Mouse (Mus musculus): ENCODE data around the gene Ngdn.
"Not testable (repeated sequence)": the region's sequence is repeated elsewhere in the genome, so short reads cannot be mapped to it uniquely, and the experiment has no call there.

Ngdn gene

GRCm38 (mm10) chr14:55014991-55015766, at the start of gene Ngdn:
Gene Ngdn (plus strand): TSS chr14:55015454.
- peak; percentile 99 to 100 for DNase-seq (ENCODE audit: low spot score in 2 of 2)

DNA sequence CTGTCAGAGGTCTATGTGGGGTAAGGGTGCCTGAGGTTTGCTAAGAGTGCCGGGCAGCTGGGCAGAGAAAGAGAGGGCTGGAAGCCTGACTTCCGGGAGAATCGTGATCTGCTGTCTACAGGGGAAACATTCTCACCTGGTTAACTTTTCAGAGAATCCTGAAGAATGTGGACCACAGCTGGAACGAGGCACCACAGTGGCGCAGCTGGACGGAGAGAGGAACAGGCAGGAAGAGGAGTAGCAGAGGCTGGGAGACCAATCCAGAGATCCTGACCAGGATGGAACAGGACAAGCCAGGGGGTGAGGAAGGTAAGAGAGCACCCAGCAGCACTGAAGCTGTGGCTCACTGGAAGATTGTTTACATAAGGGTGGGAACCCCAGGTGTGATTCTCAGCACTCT, 49.6 kb upstream of the Ngdn start:
- DNase-seq (ENCODE audit: low spot score in 2 of 2), result no peak

DNA sequence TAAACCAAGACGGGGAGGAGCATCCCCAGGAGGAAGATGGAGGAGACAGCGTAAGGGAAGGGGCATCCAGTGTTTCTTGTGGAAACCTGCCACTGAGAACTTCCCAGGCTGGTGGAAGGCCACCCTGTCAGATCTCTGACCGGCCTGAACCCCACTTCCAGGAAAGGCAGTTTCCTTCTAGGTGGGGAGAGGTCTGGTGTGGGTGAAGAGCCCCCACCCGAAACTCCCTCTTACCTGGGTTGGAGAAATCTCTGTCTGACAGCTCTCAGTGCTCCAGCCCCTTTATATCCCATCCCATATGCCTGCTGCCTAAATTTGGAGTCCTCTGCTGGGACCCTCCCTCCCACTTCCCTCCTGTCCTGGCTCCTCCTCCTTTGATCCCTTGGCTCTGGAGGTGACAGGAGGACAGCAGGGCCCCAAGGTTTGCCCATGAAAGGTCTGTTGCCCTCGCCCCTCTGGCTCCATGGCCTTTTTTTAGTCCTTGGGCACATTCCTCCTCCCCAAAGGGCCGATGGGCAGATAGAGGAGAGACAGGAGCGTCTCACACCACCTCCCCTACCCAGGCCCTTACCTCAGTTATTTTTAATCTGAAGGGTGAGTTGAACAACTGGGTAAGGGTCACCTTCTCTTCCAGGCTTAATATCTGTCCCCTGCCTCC, 48.8 kb upstream of the Ngdn start, which contains the start of gene Myh6:
Gene Myh6, minus strand, starts transcription at position 608 of the 658 bp plus-strand sequence.
- DNase-seq (ENCODE audit: low spot score in 2 of 2), result peak; percentile 78 to 83

DNA sequence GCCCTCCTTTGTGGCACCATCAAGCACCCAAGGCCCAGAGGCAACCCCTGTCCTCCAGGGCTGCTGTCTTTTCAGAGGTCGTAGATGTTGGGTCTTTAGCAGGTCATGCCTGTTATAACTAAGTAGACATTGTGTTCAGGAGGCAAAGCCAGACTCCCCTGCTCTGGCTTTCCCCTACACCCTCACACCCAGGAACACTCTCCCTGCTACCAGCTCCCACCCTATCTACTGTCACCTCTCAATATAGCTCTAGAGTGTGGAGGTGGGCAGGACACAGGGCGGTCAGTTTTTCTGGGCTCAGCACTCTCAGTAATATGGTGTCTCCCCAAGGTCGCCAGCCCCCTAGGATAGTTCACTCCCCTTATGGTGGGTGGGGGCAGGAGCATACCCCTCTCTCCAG, 47.4 kb upstream of the Ngdn start:
- DNase-seq (ENCODE audit: low spot score in 2 of 2), result peak; percentile 66 to 68

GRCm38 (mm10) chr14:54968344-54968743, 46.9 kb upstream of the Ngdn start:
- DNase-seq (ENCODE audit: low spot score in 2 of 2), result peak; percentile 84 to 89

DNA sequence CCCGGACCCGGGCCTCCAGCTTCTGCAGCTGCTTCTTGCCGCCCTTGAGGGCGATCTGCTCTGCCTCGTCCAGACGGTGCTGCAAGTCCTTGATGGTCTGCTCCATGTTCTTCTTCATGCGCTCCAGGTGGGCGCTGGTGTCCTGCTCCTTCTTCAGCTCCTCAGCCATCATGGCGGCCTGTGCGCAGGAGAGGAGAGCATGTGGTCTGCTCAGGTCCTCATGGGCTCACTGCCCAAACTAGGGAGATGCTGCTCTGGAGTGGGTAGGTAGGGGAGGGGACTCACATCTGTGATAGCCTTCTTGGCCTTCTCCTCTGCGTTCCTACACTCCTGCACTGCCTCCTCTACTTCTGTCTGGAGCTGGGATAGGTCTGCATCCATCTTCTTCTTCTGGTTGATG, 42.5 kb upstream of the Ngdn start:
- not testable (repeated sequence) for DNase-seq (ENCODE audit: low spot score in 2 of 2)

DNA sequence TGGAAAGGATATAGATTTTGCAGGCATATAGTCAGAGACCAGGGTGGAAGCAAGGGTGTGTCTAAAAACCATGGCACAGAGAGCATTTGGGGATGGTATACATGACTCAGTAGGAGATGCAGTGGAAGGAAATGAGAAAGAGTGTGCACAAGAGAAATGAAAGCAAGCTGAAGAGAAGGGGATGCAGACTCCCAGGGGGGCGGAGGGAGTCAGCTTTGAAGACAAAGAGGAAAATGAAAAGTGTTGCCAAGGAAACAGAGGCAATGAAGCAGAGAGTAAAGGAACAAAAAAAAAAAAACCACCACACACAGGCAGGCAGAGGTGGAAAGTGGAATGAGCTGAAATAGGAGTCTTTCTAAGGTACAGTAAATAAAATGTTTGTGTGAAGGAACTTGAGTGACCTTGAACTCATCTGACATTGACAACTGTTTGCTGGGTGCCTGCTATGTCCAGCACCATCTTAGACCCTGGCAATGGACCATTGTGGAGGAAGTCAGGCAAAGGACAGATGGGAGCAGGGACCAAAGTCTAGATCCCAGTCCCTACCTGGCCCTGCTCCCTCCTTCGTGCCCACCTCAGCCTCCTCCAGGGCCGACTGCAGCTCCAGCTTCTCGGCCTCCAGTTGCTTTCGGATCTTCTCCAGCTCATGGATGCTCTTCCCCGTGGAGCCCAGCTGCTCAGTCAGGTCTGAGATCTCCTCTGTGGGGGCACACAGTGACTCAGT, 41.0 kb upstream of the Ngdn start:
- no peak for DNase-seq (ENCODE audit: low spot score in 2 of 2)

GRCm38 (mm10) chr14:54976633-54977032, 38.6 kb upstream of the Ngdn start, which contains the start of gene Gm17428:
Gene Gm17428 (plus strand): TSS chr14:54976933.
- DNase-seq (ENCODE audit: low spot score in 2 of 2), result no peak

DNA sequence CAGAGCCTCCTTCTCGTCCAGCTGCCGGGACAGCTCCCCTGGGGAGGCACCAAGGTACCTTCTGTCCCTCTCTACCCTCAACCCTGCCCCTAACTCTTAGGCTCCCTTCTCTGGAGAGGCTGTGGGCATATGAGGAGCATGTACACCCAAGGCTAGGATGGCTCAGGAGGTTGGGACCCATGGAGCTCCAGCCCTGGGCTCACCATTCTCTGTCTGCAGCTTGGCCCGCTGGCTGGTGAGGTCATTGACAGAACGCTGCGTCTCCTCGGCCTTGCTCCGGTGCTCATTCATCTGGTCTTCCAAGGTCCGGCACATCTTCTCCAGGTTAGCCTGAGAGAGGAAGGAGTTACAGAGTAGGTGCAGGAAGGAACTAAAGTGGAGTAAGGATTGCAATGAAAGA, 36.6 kb upstream of the Ngdn start:
- DNase-seq (ENCODE audit: low spot score in 2 of 2), result no peak

GRCm38 (mm10) chr14:54981934-54982333, 33.3 kb upstream of the Ngdn start:
- DNase-seq (ENCODE audit: low spot score in 2 of 2), result no peak

DNA sequence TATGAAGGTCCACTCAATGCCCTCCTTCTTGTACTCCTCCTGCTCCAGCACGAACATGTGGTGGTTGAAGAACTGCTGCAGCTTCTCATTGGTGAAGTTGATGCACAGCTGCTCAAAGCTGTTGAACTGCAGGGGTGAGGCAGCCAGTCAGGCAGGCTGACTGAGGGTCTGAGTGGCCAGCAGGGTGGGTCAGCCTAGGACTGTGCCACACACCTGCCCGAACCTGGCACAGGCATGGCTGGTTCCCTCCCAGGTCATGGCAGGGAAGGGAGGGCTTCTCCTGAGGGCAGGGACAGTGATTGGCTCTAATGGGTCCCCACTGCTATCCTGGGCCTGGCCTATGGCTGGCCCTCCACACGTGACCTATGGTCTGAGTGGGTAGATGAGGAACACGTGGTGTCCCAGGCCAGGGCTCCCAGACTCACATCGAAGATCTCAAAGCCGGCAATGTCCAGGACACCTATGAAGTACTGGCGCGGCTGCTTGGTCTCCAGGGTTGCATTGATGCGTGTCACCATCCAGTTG, 26.8 kb upstream of the Ngdn start:
- not testable (repeated sequence) for DNase-seq (ENCODE audit: low spot score in 2 of 2)

- DNase-seq (ENCODE audit: low spot score in 2 of 2), result no peak
Measured at GRCm38 (mm10) chr14:54988882-54989281, 26.4 kb upstream of the Ngdn start.

DNA sequence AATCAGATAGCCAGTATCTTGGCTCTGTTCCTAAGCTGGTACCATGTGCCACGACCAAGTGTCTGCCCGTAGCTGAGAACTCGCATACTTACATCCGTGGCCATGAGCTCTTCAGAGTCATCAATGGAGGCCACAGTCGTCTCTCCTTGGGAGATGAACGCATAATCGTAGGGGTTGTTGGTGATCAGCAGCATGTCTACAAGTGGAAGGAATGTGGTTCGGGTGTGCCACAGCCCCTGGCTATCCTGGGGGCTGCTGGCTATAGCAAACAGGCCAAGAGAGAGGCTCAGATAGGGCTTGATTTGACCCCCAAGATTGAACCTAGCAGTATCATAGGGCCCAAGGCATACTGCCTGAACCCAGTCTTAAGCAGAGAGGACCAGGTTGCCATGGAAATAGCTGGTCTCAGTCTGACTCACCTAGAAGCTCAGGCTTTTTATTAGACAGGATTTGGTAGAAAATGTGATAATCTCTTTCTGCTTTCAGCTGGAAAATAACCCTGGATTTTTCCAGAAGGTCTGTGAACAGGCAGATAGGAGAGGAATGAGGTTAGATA, 25.3 kb upstream of the Ngdn start:
- no peak for DNase-seq (ENCODE audit: low spot score in 2 of 2)

- DNase-seq (ENCODE audit: low spot score in 2 of 2), result no peak
Measured at GRCm38 (mm10) chr14:54992196-54992595, 23.1 kb upstream of the Ngdn start.

DNA sequence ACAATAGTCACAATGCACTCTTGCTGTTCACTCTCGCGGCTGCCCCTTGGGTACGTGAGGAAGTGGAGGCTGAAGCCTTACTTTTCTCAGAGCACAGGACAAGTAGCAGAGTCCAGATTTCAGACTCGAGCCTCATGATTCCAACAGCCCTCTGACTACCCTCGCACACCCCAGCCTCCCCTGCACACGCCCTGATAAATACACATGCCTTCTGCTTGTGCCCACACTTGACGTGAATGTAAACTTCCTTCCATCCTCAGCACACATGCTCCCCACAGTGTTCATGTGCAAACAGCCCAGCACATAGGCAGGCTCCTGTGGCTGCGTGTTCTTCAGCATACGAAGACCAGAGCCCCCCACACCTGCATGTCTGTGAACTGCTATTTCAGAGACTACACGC, 21.6 kb upstream of the Ngdn start:
- no peak for DNase-seq (ENCODE audit: low spot score in 2 of 2)

GRCm38 (mm10) chr14:54994136-54994868, 21.0 kb upstream of the Ngdn start, which contains the start of gene Myh7:
Gene Myh7 (minus strand): TSS chr14:54994626.
- no peak for DNase-seq (ENCODE audit: low spot score in 2 of 2)

DNA sequence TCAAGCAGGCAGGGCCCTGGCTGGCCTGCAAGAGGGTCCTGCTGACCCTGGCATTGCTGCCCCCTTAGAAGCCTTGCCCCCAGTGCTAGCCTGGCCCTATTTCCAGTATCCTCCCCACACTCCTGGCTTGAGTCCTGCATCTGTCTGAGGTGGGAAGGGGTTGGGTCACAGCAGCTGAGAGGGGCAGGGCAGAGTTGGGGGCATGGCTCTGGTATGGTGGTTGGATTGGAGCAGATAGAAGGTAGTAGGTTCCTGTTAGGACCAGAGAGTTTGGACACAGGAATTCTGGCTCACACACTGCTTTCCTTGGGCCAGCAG, 20.4 kb upstream of the Ngdn start:
- no peak for DNase-seq (ENCODE audit: low spot score in 2 of 2)

DNA sequence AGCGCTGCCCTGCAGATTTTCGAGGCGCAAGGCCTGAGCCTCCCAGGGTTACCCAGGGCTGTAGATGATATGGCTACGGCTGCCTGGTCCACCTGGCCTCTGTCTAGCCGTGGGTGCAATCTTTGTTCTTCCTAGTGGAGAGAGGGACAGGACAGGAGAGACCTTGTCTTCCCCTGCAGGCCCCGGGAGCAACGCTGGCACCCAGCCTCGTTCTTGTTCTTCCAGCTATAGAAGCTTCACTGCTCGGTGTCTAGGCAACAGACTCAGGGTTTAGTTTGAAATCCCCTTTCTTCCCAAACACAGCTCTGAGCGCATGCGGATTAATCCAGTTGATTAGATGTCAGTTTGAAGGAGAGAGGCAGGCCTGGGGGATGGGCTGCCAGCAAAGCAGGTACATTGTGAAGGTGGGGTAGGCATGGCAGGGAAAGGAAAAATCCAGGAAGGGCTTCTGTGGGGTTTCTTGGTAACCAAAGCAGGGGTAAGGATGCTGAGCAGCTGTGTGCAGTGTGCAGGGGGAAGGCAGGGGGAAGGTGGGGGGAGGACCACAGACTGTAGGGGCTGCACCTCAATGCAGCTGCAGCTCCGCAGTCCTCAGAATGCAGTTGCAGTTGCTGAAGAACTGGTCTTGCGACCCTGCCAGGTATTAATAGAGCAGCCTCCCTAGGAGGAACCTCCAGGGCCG, 19.7 kb upstream of the Ngdn start:
- no peak for DNase-seq (ENCODE audit: low spot score in 2 of 2)

DNA sequence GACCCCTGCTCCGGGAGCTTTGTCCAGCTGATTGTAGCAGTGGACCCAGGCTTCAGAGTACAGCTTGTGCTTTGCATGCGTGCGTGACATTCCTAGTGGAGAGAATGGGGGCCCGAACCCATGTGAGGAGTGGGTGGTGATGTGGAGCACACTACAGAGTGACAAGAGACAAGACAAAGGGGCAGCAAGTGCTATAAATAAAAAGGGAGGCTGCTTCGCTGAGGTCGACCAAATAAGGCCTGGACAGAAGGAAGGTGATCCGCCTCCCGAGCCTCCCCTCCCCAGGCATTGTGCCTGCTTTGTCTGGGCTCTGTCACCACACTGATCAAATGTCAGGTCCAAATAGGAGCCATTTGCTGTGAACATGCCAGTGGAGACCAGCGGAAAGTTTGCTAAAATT, 18.5 kb upstream of the Ngdn start:
- DNase-seq (ENCODE audit: low spot score in 2 of 2), result no peak

DNA sequence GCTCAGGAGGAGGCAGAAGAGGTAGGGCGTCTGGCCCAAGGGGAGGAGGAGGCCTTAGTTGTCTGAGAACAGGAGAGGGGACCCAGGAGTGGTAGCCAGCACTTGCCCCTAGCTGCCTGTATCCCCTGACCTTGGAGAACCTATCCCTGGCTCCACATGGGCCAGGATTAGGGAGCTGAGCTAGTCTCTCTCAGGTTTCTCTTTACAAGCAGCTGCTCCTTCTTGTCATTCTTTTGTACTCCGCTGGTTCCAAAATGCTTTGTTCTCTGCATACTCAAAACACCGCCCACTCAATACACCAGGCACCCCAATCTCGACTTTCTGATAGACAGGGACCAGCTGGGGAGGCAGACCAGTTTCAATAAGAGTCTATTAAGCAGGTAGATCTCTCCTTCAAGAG, 18.0 kb upstream of the Ngdn start:
- DNase-seq (ENCODE audit: low spot score in 2 of 2), result no peak

GRCm38 (mm10) chr14:54998680-54999079, 16.6 kb upstream of the Ngdn start:
- no peak for DNase-seq (ENCODE audit: low spot score in 2 of 2)

All from heart, adult 9 months (tissue).